Mouse (Mus musculus) C2C12 (cell line): ENCODE data around the gene Rbm34. TPM values are rescaled to one million over a fixed set of nuclear protein-coding genes. Genes with fewer than 3 reads are reported as not detected.

Experiments used
- H3K27me3 ChIP-seq: one replicate; pipeline ENCODE4 v1.6.1; 2011; ENCODE audit not compliant: control insufficient read depth, insufficient read depth, insufficient read length
- H3K36me3 ChIP-seq: one replicate; pipeline ENCODE4 v1.6.1; 2011; ENCODE audit not compliant: control insufficient read depth, insufficient read depth
- H3K4me3 ChIP-seq: one replicate; pipeline ENCODE4 v1.5.1; 2011; ENCODE audit warnings: mild to moderate bottlenecking, control low read depth; ENCODE audit not compliant: poor library complexity, insufficient read depth, severe bottlenecking
- H3K79me2 ChIP-seq: one replicate; pipeline ENCODE4 v1.6.1; 2011; ENCODE audit not compliant: control insufficient read depth, insufficient read depth
- H3K79me3 ChIP-seq: one replicate; pipeline ENCODE4 v1.6.1; 2011; ENCODE audit warnings: low read depth, control low read depth
- H3ac ChIP-seq: one replicate; pipeline ENCODE3; 2011; ENCODE audit warnings: low read depth; ENCODE audit not compliant: control insufficient read depth, insufficient read length
- CEBPB ChIP-seq: IDR thresholded peaks from one replicate; pipeline ENCODE4 v1.6.1; 2011; ENCODE audit warnings: low read depth, mild to moderate bottlenecking, control low read depth, moderate library complexity
- CTCF ChIP-seq: IDR thresholded peaks from one replicate; pipeline ENCODE4 v1.5.1; 2011; ENCODE audit not compliant: control insufficient read depth, insufficient read depth, insufficient read length
- FOSL1 ChIP-seq: IDR thresholded peaks from one replicate; pipeline ENCODE4 v1.8.0; 2011; ENCODE audit warnings: mild to moderate bottlenecking, low read length; ENCODE audit not compliant: poor library complexity, insufficient read depth, severe bottlenecking
- MAX ChIP-seq: IDR thresholded peaks from one replicate; pipeline ENCODE4 v1.6.1; 2011; ENCODE audit warnings: mild to moderate bottlenecking, control low read depth
- MYOD1 ChIP-seq: IDR thresholded peaks from one replicate; pipeline ENCODE4 v1.6.1; 2011; ENCODE audit warnings: low read depth; ENCODE audit not compliant: control insufficient read depth, insufficient read length
- MYOG ChIP-seq: IDR thresholded peaks from one replicate; pipeline ENCODE4 v1.6.1; 2011; ENCODE audit not compliant: control insufficient read depth, insufficient read length; ENCODE audit errors: extremely low read depth
- USF1 ChIP-seq: IDR thresholded peaks from one replicate; pipeline ENCODE4 v1.6.1; 2011; ENCODE audit warnings: low read depth, mild to moderate bottlenecking, control low read depth, moderate library complexity
- polyA plus RNA-seq: library from polyadenylated mRNA; unstranded; fragments of >200 nt; fragmentation: generic; extraction: Trizol; gene quantifications from one replicate; pipeline ENCODE4 v1.2.1, GENCODE M21; 2012; ENCODE audit warnings: missing spikeins

Rbm34 gene
- polyA plus RNA-seq, 1 experiment: 7.4 TPM

GRCm38 (mm10) chr8:126961516-126961915, 9.4 kb downstream of the Rbm34 start:
- no peak overlapping the region for H3ac ChIP-seq
- peaks cover 3% of the 10 kb centered on the region for H3K79me3 ChIP-seq
- no peaks in the 10 kb centered on the region for H3K27me3 ChIP-seq
- no peak overlapping the region for H3K4me3 ChIP-seq
- no peak for TF ChIP-seq CEBPB
- TF ChIP-seq CTCF: no peak
- no peak for TF ChIP-seq MAX
- no peak for TF ChIP-seq USF1
- TF ChIP-seq FOSL1: no peak
- no peak for TF ChIP-seq MYOG
- no peak for TF ChIP-seq MYOD1
- H3K79me2 ChIP-seq: peaks cover 10% of the 10 kb centered on the region
- H3K36me3 ChIP-seq: peaks cover 91% of the 10 kb centered on the region

DNA sequence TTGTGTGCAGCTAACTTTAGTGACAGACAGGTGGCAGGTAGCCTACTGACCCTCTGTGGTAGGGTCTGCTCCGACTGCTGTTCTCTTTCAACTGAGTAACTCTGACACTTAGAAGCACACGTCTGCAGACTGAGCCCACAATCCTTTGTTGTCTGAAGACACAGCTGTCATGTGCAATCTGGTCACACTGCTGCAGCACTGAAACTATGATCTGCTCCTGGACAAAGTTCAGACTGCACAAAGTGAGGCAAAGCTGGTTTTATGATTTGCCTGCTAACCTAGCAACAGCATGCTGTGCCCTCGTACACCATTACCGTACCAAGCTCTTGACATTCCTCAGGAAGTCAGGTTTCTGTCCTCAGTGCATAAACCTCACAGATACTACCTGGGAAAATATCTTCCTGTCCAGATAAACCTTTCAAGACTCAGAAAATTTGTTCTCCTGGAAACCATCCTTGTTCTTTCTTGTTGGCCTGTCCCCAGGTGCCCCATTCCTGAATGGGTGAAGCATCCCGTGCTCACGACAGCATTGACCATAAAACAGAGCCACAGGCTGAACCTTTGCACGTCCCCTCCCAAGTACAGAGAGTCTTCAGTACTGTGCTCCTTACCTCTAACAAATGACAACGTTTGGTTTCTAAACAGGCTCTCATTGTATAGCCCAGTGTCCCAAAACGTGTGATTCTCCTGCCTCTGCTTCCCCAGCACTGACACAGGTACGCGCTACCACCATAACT, 18.8 kb downstream of the Rbm34 start:
- Histone ChIP-seq H3K79me3 (peaks cover 6% of the 10 kb centered on the region), H3K79me2 (no peaks in the 10 kb centered on the region), H3K4me3 (no peak overlapping the region), H3ac (no peak overlapping the region), H3K27me3 (no peaks in the 10 kb centered on the region), H3K36me3 (peaks cover 89% of the 10 kb centered on the region)
- TF ChIP-seq CEBPB: no peak
- TF ChIP-seq MYOD1: no peak
- no peak for TF ChIP-seq USF1
- TF ChIP-seq MYOG: no peak
- TF ChIP-seq MAX: no peak
- TF ChIP-seq FOSL1: no peak
- TF ChIP-seq CTCF: no peak

GRCm38 (mm10) chr8:126949527-126949926, 21.3 kb downstream of the Rbm34 start:
- peaks cover 9% of the 10 kb centered on the region for H3K79me3 ChIP-seq
- H3K4me3 ChIP-seq: no peak overlapping the region
- no peak overlapping the region for H3ac ChIP-seq
- peaks cover 73% of the 10 kb centered on the region for H3K36me3 ChIP-seq
- peaks cover 11% of the 10 kb centered on the region for H3K79me2 ChIP-seq
- H3K27me3 ChIP-seq: no peaks in the 10 kb centered on the region
- TF ChIP-seq CEBPB (no peak), MAX (no peak), MYOD1 (no peak), MYOG (no peak), USF1 (no peak), FOSL1 (no peak), CTCF (no peak)

DNA sequence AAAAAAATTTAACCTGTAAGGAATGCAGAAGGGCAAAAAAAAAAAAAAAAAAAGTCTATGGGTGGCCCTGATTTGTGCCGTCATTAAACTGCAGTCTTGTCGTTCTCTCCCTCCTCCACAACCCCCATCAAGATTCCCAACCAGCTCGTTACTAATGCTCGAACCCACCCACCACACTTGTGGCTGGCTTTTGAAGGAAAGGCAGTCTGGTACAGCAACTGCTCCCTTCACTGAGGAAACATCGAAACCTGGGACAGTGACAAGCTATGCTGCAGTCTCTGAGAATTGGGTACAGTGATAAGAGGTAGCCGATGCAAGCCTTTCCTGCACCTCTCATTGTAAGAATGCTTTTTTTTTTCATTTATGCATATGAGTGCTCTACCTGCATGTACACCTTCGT, 24.4 kb downstream of the Rbm34 start:
- H3K36me3 ChIP-seq: peaks cover 73% of the 10 kb centered on the region
- no peaks in the 10 kb centered on the region for H3K27me3 ChIP-seq
- no peak for TF ChIP-seq MYOD1
- TF ChIP-seq USF1: no peak
- no peak for TF ChIP-seq FOSL1
- H3K4me3 ChIP-seq: no peak overlapping the region
- H3K79me3 ChIP-seq: peaks cover 39% of the 10 kb centered on the region
- no peak overlapping the region for H3ac ChIP-seq
- peaks cover 42% of the 10 kb centered on the region for H3K79me2 ChIP-seq

DNA sequence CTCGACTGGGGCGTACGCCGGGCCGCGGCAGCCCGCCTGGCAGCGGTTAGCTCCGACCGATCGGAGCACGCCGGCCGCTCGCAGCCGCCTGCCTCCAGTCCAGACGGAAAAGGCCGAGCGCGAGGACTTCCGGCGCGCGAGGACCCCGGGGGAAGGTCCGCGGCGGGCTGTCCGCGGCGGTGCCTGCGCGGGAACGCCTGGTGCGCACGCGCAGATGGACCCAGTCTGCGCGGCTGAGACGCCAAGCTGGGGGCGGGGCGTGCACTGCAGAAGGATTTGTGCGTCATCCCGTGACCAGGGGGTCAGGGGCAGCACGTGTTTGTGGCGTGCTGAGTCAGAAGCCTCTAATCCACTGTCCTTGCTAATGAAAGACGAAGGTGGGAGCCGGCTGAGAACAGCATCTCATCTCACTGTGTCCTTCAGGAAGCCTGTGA, 25.1 kb downstream of the Rbm34 start, which contains the start of gene Tomm20:
Gene Tomm20 (minus strand): TSS at position 115 of the 434 bp plus-strand sequence.
- Histone ChIP-seq H3K79me2 (peaks cover 48% of the 10 kb centered on the region), H3K27me3 (no peaks in the 10 kb centered on the region), H3ac (peak within 1 kb of the TSS; percentile 96), H3K79me3 (peaks cover 45% of the 10 kb centered on the region), H3K4me3 (peak within 1 kb of the TSS; percentile 97), H3K36me3 (peaks cover 66% of the 10 kb centered on the region)
- TF ChIP-seq USF1 (peak; percentile 85), MAX (peak; percentile 98), FOSL1 (peak; percentile 10), CTCF (no peak)
